Mouse (Mus musculus): ENCODE data around the gene Slc27a3.
A peak's percentile ranks its signal among the peaks of the same experiment; 100 is the strongest.

Gene Slc27a3

GRCm38 (mm10) chr3:90391004-90391403, 1.3 kb upstream of the Slc27a3 start:
- no peak for DNase-seq (ENCODE audit: low read depth, low spot score)

- peak; percentile 71 for DNase-seq (ENCODE audit: low read depth, low spot score)
Observed at GRCm38 (mm10) chr3:90388726-90389510, 820 bp downstream of the Slc27a3 start.

- DNase-seq (ENCODE audit: low read depth, low spot score) = no peak
Observed at GRCm38 (mm10) chr3:90388192-90388591, 1.5 kb downstream of the Slc27a3 start.

GRCm38 (mm10) chr3:90387483-90387882, 2.3 kb downstream of the Slc27a3 start:
- no peak for DNase-seq (ENCODE audit: low read depth, low spot score)

- DNase-seq (ENCODE audit: low read depth, low spot score) = no peak
Observed at GRCm38 (mm10) chr3:90386817-90387216, 2.9 kb downstream of the Slc27a3 start.

- no peak for DNase-seq (ENCODE audit: low read depth, low spot score)
Observed at GRCm38 (mm10) chr3:90384851-90385375, 4.8 kb downstream of the Slc27a3 start.

- DNase-seq (ENCODE audit: low read depth, low spot score) = no peak
Observed at GRCm38 (mm10) chr3:90383690-90384089, 6.0 kb downstream of the Slc27a3 start.

- no peak for DNase-seq (ENCODE audit: low read depth, low spot score)
Observed at GRCm38 (mm10) chr3:90381727-90382126, 8.0 kb downstream of the Slc27a3 start.

GRCm38 (mm10) chr3:90378496-90378895, 11.2 kb downstream of the Slc27a3 start:
- no peak for DNase-seq (ENCODE audit: low read depth, low spot score)

GRCm38 (mm10) chr3:90376247-90376585, 13.5 kb downstream of the Slc27a3 start:
- DNase-seq (ENCODE audit: low read depth, low spot score) = no peak

GRCm38 (mm10) chr3:90375562-90376246, 14.0 kb downstream of the Slc27a3 start:
- no peak for DNase-seq (ENCODE audit: low read depth, low spot score)

- no peak for DNase-seq (ENCODE audit: low read depth, low spot score)
Observed at GRCm38 (mm10) chr3:90374368-90374767, 15.4 kb downstream of the Slc27a3 start.

- peak; percentile 87 for DNase-seq (ENCODE audit: low read depth, low spot score)
Observed at GRCm38 (mm10) chr3:90373432-90374028, 16.2 kb downstream of the Slc27a3 start.

- DNase-seq (ENCODE audit: low read depth, low spot score) = no peak
Observed at GRCm38 (mm10) chr3:90372817-90373216, 16.9 kb downstream of the Slc27a3 start.

GRCm38 (mm10) chr3:90371857-90372256, 17.9 kb downstream of the Slc27a3 start:
- DNase-seq (ENCODE audit: low read depth, low spot score) = no peak

GRCm38 (mm10) chr3:90369041-90369440, 20.7 kb downstream of the Slc27a3 start:
- DNase-seq (ENCODE audit: low read depth, low spot score) = no peak

- DNase-seq (ENCODE audit: low read depth, low spot score) = no peak
Observed at GRCm38 (mm10) chr3:90367001-90367632, 22.6 kb downstream of the Slc27a3 start.

GRCm38 (mm10) chr3:90362346-90362745, 27.4 kb downstream of the Slc27a3 start:
- no peak for DNase-seq (ENCODE audit: low read depth, low spot score)

- no peak for DNase-seq (ENCODE audit: low read depth, low spot score)
Observed at GRCm38 (mm10) chr3:90361476-90361875, 28.3 kb downstream of the Slc27a3 start.

GRCm38 (mm10) chr3:90359230-90359629, 30.5 kb downstream of the Slc27a3 start:
- DNase-seq (ENCODE audit: low read depth, low spot score) = no peak

GRCm38 (mm10) chr3:90357959-90358358, 31.8 kb downstream of the Slc27a3 start:
- DNase-seq (ENCODE audit: low read depth, low spot score) = no peak

GRCm38 (mm10) chr3:90347847-90348246, 41.9 kb downstream of the Slc27a3 start:
- DNase-seq (ENCODE audit: low read depth, low spot score) = no peak

Data from forelimb bud, embryonic 11.5 days (tissue).